Mouse (Mus musculus) C2C12 (cell line): Measurements from ENCODE around the gene Sdk2. TPM values are rescaled to one million over a fixed set of nuclear protein-coding genes. Genes with fewer than 3 reads are reported as not detected.

Experiments
- H3K27me3 ChIP-seq: one replicate; pipeline ENCODE4 v1.6.1; 2011; ENCODE audit not compliant: control insufficient read depth, insufficient read depth, insufficient read length
- H3K36me3 ChIP-seq: one replicate; pipeline ENCODE4 v1.6.1; 2011; ENCODE audit not compliant: control insufficient read depth, insufficient read depth
- H3K4me3 ChIP-seq: one replicate; pipeline ENCODE4 v1.5.1; 2011; ENCODE audit warnings: mild to moderate bottlenecking, control low read depth; ENCODE audit not compliant: poor library complexity, insufficient read depth, severe bottlenecking
- H3K79me2 ChIP-seq: one replicate; pipeline ENCODE4 v1.6.1; 2011; ENCODE audit not compliant: control insufficient read depth, insufficient read depth
- H3K79me3 ChIP-seq: one replicate; pipeline ENCODE4 v1.6.1; 2011; ENCODE audit warnings: low read depth, control low read depth
- H3ac ChIP-seq: one replicate; pipeline ENCODE3; 2011; ENCODE audit warnings: low read depth; ENCODE audit not compliant: control insufficient read depth, insufficient read length
- CEBPB ChIP-seq: IDR thresholded peaks from one replicate; pipeline ENCODE4 v1.6.1; 2011; ENCODE audit warnings: low read depth, mild to moderate bottlenecking, control low read depth, moderate library complexity
- CTCF ChIP-seq: IDR thresholded peaks from one replicate; pipeline ENCODE4 v1.5.1; 2011; ENCODE audit not compliant: control insufficient read depth, insufficient read depth, insufficient read length
- FOSL1 ChIP-seq: IDR thresholded peaks from one replicate; pipeline ENCODE4 v1.8.0; 2011; ENCODE audit warnings: mild to moderate bottlenecking, low read length; ENCODE audit not compliant: poor library complexity, insufficient read depth, severe bottlenecking
- MAX ChIP-seq: IDR thresholded peaks from one replicate; pipeline ENCODE4 v1.6.1; 2011; ENCODE audit warnings: mild to moderate bottlenecking, control low read depth
- MYOD1 ChIP-seq: IDR thresholded peaks from one replicate; pipeline ENCODE4 v1.6.1; 2011; ENCODE audit warnings: low read depth; ENCODE audit not compliant: control insufficient read depth, insufficient read length
- MYOG ChIP-seq: IDR thresholded peaks from one replicate; pipeline ENCODE4 v1.6.1; 2011; ENCODE audit not compliant: control insufficient read depth, insufficient read length; ENCODE audit errors: extremely low read depth
- USF1 ChIP-seq: IDR thresholded peaks from one replicate; pipeline ENCODE4 v1.6.1; 2011; ENCODE audit warnings: low read depth, mild to moderate bottlenecking, control low read depth, moderate library complexity
- polyA plus RNA-seq: library from polyadenylated mRNA; unstranded; fragments of >200 nt; fragmentation: generic; extraction: Trizol; gene quantifications from one replicate; pipeline ENCODE4 v1.2.1, GENCODE M21; 2012; ENCODE audit warnings: missing spikeins

Gene Sdk2
- polyA plus RNA-seq, 1 experiment: 0.05 TPM

GRCm38 (mm10) chr11:114016889-114017392 is 49.9 kb downstream of the Sdk2 start:
- Histone ChIP-seq H3K4me3 (no peak overlapping the region), H3ac (no peak overlapping the region), H3K27me3 (no peaks in the 10 kb centered on the region), H3K79me2 (no peaks in the 10 kb centered on the region), H3K36me3 (no peaks in the 10 kb centered on the region), H3K79me3 (no peaks in the 10 kb centered on the region)
- TF ChIP-seq USF1 (no peak), MAX (no peak), FOSL1 (no peak), MYOD1 (no peak), MYOG (no peak), CTCF (no peak), CEBPB (no peak)

- Histone ChIP-seq H3K79me2 (no peaks in the 10 kb centered on the region), H3ac (no peak overlapping the region), H3K27me3 (no peaks in the 10 kb centered on the region), H3K4me3 (no peak overlapping the region), H3K36me3 (no peaks in the 10 kb centered on the region), H3K79me3 (no peaks in the 10 kb centered on the region)
- TF ChIP-seq MYOD1 (no peak), CEBPB (no peak), FOSL1 (no peak), MYOG (no peak), USF1 (no peak), MAX (no peak), CTCF (no peak)
These were observed 50.5 kb downstream of the Sdk2 start for GRCm38 (mm10) chr11:114016108-114016888.

GRCm38 (mm10) chr11:114011523-114011922 is 55.3 kb downstream of the Sdk2 start:
- Histone ChIP-seq H3K79me3 (no peaks in the 10 kb centered on the region), H3K4me3 (no peak overlapping the region), H3K27me3 (no peaks in the 10 kb centered on the region), H3K36me3 (no peaks in the 10 kb centered on the region), H3ac (no peak overlapping the region), H3K79me2 (no peaks in the 10 kb centered on the region)
- TF ChIP-seq USF1 (no peak), FOSL1 (no peak), MYOG (no peak), CEBPB (no peak)

GRCm38 (mm10) chr11:114005879-114006278 is 61.0 kb downstream of the Sdk2 start:
- TF ChIP-seq USF1 (no peak), CTCF (no peak)
- no peaks in the 10 kb centered on the region for H3K79me3 ChIP-seq
- no peak overlapping the region for H3K4me3 ChIP-seq
- H3ac ChIP-seq: no peak overlapping the region
- no peaks in the 10 kb centered on the region for H3K27me3 ChIP-seq
- H3K79me2 ChIP-seq: no peaks in the 10 kb centered on the region
- no peaks in the 10 kb centered on the region for H3K36me3 ChIP-seq

- no peaks in the 10 kb centered on the region for H3K79me2 ChIP-seq
- H3K79me3 ChIP-seq: no peaks in the 10 kb centered on the region
- TF ChIP-seq CEBPB: no peak
- no peak for TF ChIP-seq CTCF
- TF ChIP-seq MAX: no peak
- TF ChIP-seq MYOD1: no peak
- TF ChIP-seq USF1: no peak
- no peak for TF ChIP-seq FOSL1
- no peak overlapping the region for H3ac ChIP-seq
- no peak overlapping the region for H3K4me3 ChIP-seq
- H3K36me3 ChIP-seq: no peaks in the 10 kb centered on the region
- no peaks in the 10 kb centered on the region for H3K27me3 ChIP-seq
These were observed 62.2 kb downstream of the Sdk2 start for GRCm38 (mm10) chr11:114004651-114005050.

GRCm38 (mm10) chr11:114003195-114003594 is 63.7 kb downstream of the Sdk2 start:
- TF ChIP-seq MAX: no peak
- no peak for TF ChIP-seq CEBPB
- Histone ChIP-seq H3K36me3 (no peaks in the 10 kb centered on the region), H3K79me3 (no peaks in the 10 kb centered on the region), H3K79me2 (no peaks in the 10 kb centered on the region), H3ac (no peak overlapping the region), H3K4me3 (no peak overlapping the region), H3K27me3 (no peaks in the 10 kb centered on the region)
